Mouse (Mus musculus) heart, adult 2 months (tissue): ENCODE data around the gene Ccdc121.

Source experiments
- CTCF ChIP-seq: fragments of 200-600 bp; IDR thresholded peaks from 2 replicates; pipeline ENCODE4 v1.8.1; 2022; ENCODE audit warnings: antibody characterized with exemption, mild to moderate bottlenecking, moderate library complexity
- EP300 ChIP-seq: fragments of 200-500 bp; IDR thresholded peaks from 2 replicates; pipeline ENCODE4 v1.6.1; 2011; ENCODE audit warnings: low read depth, low read length, control low read depth; ENCODE audit not compliant: insufficient read depth
- POLR2A ChIP-seq: fragments of 200-500 bp; IDR thresholded peaks from 2 replicates; pipeline ENCODE4 v1.6.1; 2011; ENCODE audit warnings: mild to moderate bottlenecking, low read depth, low read length, control low read depth; ENCODE audit not compliant: insufficient read depth

GRCm38 (mm10) chr1:181466040-181466439 is 45.2 kb downstream of the Ccdc121 start:
- TF ChIP-seq POLR2A (no peak), CTCF (no peak), EP300 (no peak)
